Mouse (Mus musculus): ENCODE measurements around the gene Zfp869. TPM values are rescaled to one million over a fixed set of nuclear protein-coding genes. Genes with fewer than 3 reads are reported as not detected.
"Not testable (repeated sequence)": the region's sequence is repeated elsewhere in the genome, so short reads cannot be mapped to it uniquely, and the experiment has no call there.

Gene Zfp869
- total RNA-seq (2021) (10 to 100 TPM; 14.6 to 15.7 TPM), polyA plus RNA-seq (2012; rRNA removed) (3.0 and 6.1 TPM in 2 replicates)
- long read RNA-seq, partial matches to known transcripts = 0 of 20 reads
- long read RNA-seq, other reads (novel, unspliced or antisense) = 20 of 20 reads

GRCm38 (mm10) chr8:69710624-69711023 is at the start of gene Zfp869:
Zfp869 (minus strand) TSS chr8:69710724.
- not testable (repeated sequence) for H3K27ac ChIP-seq; H3K4me3 ChIP-seq; H3K9ac ChIP-seq (ENCODE audit: low read depth, low read length); H3K79me2 ChIP-seq (replicated peaks; ENCODE audit: control insufficient read depth, insufficient read depth, low read length); DNase-seq; H3K4me1 ChIP-seq (ENCODE audit: control insufficient read depth, insufficient read depth, low read length); H3K27me3 ChIP-seq (ENCODE audit: control insufficient read depth, insufficient read depth, low read length)
- 97% methylated on average over 10 of the region's 10 CpGs for WGBS
- intact Hi-C loops (cut with DNase I) = loop anchor here (10.0 kb wide), 1 partner anchor 64 kb away; the partner anchor contains the start of gene Gm20422
- peaks cover 32% of the 10 kb centered on the region for H3K36me3 ChIP-seq (ENCODE audit: control insufficient read depth, insufficient read depth, low read length)

- no peaks in the 10 kb centered on the region for H3K79me2 ChIP-seq (replicated peaks; ENCODE audit: control insufficient read depth, insufficient read depth, low read length)
- 98% methylated on average over 5 of the region's 5 CpGs for WGBS
- no peak overlapping the region for H3K27ac ChIP-seq
- H3K9ac ChIP-seq (ENCODE audit: low read depth, low read length) = no peak overlapping the region
- H3K36me3 ChIP-seq (ENCODE audit: control insufficient read depth, insufficient read depth, low read length) = no peaks in the 10 kb centered on the region
- H3K27me3 ChIP-seq (ENCODE audit: control insufficient read depth, insufficient read depth, low read length) = no peaks in the 10 kb centered on the region
- no peak for DNase-seq
- TF ChIP-seq CTCF (IDR thresholded peaks at IDR 0.05) (0 out of 2 replicates have a peak, but pooled peaks have one; percentile 10), POLR2A (IDR thresholded peaks at IDR 0.05; ENCODE audit: insufficient read depth, low read depth, low read length) (no peak)
- no peaks in the 10 kb centered on the region for H3K4me1 ChIP-seq (ENCODE audit: control insufficient read depth, insufficient read depth, low read length)
- no peak overlapping the region for H3K4me3 ChIP-seq
- intact Hi-C loops (cut with DNase I) = no loop called here
Observed at GRCm38 (mm10) chr8:69758316-69758715, 47.8 kb upstream of the Zfp869 start.

- Histone ChIP-seq H3K27ac (no peak overlapping the region), H3K36me3 (ENCODE audit: control insufficient read depth, insufficient read depth, low read length) (no peaks in the 10 kb centered on the region), H3K9ac (ENCODE audit: low read depth, low read length) (no peak overlapping the region), H3K79me2 (replicated peaks; ENCODE audit: control insufficient read depth, insufficient read depth, low read length) (no peaks in the 10 kb centered on the region), H3K4me1 (ENCODE audit: control insufficient read depth, insufficient read depth, low read length) (peaks cover 3% of the 10 kb centered on the region), H3K27me3 (ENCODE audit: control insufficient read depth, insufficient read depth, low read length) (no peaks in the 10 kb centered on the region), H3K4me3 (no peak overlapping the region)
- TF ChIP-seq EP300 (IDR thresholded peaks at IDR 0.05; ENCODE audit: insufficient read depth, low read depth, low read length) (no peak), CTCF (IDR thresholded peaks at IDR 0.05) (no peak), POLR2A (IDR thresholded peaks at IDR 0.05; ENCODE audit: insufficient read depth, low read depth, low read length) (no peak)
- no peak for DNase-seq
- intact Hi-C loops (cut with DNase I) = no loop called here
- WGBS = 82% methylated on average over 2 of the region's 2 CpGs
Observed at GRCm38 (mm10) chr8:69752437-69752836, 41.9 kb upstream of the Zfp869 start.

DNA sequence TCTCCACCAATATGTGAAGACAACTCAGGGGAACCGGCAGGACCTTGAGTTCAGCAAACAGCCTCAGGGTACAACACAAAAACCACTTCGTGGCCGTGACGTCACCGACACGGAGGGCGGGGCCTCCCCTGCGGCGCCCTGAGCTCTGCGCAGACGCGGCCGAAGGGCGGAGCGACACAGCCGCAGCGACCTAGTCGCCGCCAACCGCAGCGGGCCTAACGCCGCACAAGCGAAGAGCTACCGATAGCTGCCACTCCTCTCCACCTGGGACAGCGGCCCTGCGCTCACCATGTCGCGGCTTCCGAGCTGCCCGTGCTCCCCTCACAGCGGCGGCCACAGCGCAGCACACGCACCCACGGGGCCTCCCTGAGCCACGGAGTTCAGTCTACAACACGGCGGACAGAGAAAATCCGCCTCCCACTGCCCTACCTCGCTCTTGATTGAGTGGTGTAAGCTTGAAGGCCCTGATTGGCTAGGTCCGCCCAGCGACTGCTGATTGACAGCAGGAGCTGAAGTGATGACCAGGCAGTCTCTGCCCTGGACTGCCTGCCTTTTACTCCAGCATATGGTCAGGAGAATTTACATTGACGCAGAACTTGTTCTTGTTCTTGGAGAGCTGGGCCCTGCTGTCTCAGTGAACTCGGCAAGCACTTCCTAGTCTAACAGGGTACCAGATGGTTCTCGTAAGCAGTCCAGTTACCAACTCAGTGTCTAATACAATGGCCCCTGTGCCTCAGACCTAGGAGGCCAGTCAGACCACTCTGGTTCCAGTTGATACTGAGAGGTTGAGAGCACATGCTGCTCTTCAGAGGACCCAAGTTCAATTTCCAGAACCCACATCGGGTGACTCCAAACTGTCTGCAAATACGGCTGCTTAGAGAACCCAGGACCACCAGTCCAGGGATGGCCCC is 39.3 kb upstream of the Zfp869 start, which contains the start of gene Zfp963:
Zfp963 (minus strand) TSS at position 427 of the 911 bp plus-strand sequence.
- H3K27me3 ChIP-seq (ENCODE audit: control insufficient read depth, insufficient read depth, low read length) = no peaks in the 10 kb centered on the region
- peak within 1 kb of the TSS; percentile 99 for H3K27ac ChIP-seq
- peak; percentile 97 to 98 for DNase-seq
- H3K4me3 ChIP-seq = peak within 1 kb of the TSS; percentile 88
- TF ChIP-seq EP300 (IDR thresholded peaks at IDR 0.05; ENCODE audit: insufficient read depth, low read depth, low read length) = peak; percentile 63; the same call in 1 of the 2 replicates
- TF ChIP-seq CTCF (IDR thresholded peaks at IDR 0.05) = 0 out of 2 replicates have a peak, but pooled peaks have one; percentile 2
- TF ChIP-seq POLR2A (IDR thresholded peaks at IDR 0.05; ENCODE audit: insufficient read depth, low read depth, low read length) = peak; percentile 99
- H3K79me2 ChIP-seq (replicated peaks; ENCODE audit: control insufficient read depth, insufficient read depth, low read length) = no peaks in the 10 kb centered on the region
- no peaks in the 10 kb centered on the region for H3K36me3 ChIP-seq (ENCODE audit: control insufficient read depth, insufficient read depth, low read length)
- peaks cover 3% of the 10 kb centered on the region for H3K4me1 ChIP-seq (ENCODE audit: control insufficient read depth, insufficient read depth, low read length)
- intact Hi-C loops (cut with DNase I) = loop anchor here (1.0 to 5.0 kb wide), 3 partner anchors 23 to 43 kb away; partner anchors contain the start of genes Atp13a1 and Zfp866
- 3% methylated on average over 48 of the region's 48 CpGs for WGBS
- peak within 1 kb of the TSS; percentile 92 for H3K9ac ChIP-seq (ENCODE audit: low read depth, low read length)

DNA sequence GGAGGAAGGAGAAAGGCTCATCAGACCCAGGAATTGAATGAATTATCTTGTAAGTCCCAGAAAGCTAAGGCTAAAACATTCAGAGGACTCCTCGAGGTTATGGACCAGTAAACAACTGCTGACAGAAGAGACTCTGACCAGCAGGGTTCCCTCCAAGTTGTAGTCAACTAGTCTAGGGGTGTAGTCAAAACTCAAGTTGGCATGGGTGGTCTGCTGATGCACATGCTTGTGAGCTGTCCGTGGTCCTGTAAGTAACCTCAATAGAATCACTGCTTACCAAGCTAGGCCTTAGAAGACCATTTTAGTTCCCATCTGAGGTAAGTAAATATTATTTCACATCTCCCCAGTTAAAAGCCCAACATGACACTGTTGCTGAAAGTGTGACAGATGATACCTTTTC is 30.7 kb upstream of the Zfp869 start:
- intact Hi-C loops (cut with DNase I) = no loop called here
- Histone ChIP-seq H3K27ac (no peak overlapping the region), H3K4me3 (no peak overlapping the region), H3K4me1 (ENCODE audit: control insufficient read depth, insufficient read depth, low read length) (no peaks in the 10 kb centered on the region; the same call in 1 of the 2 replicates), H3K9ac (ENCODE audit: low read depth, low read length) (no peak overlapping the region), H3K36me3 (ENCODE audit: control insufficient read depth, insufficient read depth, low read length) (no peaks in the 10 kb centered on the region), H3K79me2 (replicated peaks; ENCODE audit: control insufficient read depth, insufficient read depth, low read length) (no peaks in the 10 kb centered on the region), H3K27me3 (ENCODE audit: control insufficient read depth, insufficient read depth, low read length) (no peaks in the 10 kb centered on the region)
- TF ChIP-seq EP300 (IDR thresholded peaks at IDR 0.05; ENCODE audit: insufficient read depth, low read depth, low read length) (no peak), POLR2A (IDR thresholded peaks at IDR 0.05; ENCODE audit: insufficient read depth, low read depth, low read length) (no peak), CTCF (IDR thresholded peaks at IDR 0.05) (no peak)
- 83% methylated on average over 2 of the region's 2 CpGs for WGBS
- DNase-seq = no peak

- Histone ChIP-seq H3K79me2 (replicated peaks; ENCODE audit: control insufficient read depth, insufficient read depth, low read length) (no peaks in the 10 kb centered on the region), H3K36me3 (ENCODE audit: control insufficient read depth, insufficient read depth, low read length) (no peaks in the 10 kb centered on the region), H3K9ac (ENCODE audit: low read depth, low read length) (no peak overlapping the region), H3K4me1 (ENCODE audit: control insufficient read depth, insufficient read depth, low read length) (no peaks in the 10 kb centered on the region; the same call in 1 of the 2 replicates), H3K27me3 (ENCODE audit: control insufficient read depth, insufficient read depth, low read length) (no peaks in the 10 kb centered on the region), H3K4me3 (no peak overlapping the region), H3K27ac (no peak overlapping the region)
- 83% methylated on average over 6 of the region's 6 CpGs for WGBS
- intact Hi-C loops (cut with DNase I) = no loop called here
- TF ChIP-seq CTCF (IDR thresholded peaks at IDR 0.05) = no peak
- TF ChIP-seq EP300 (IDR thresholded peaks at IDR 0.05; ENCODE audit: insufficient read depth, low read depth, low read length) = no peak
- no peak for TF ChIP-seq POLR2A (IDR thresholded peaks at IDR 0.05; ENCODE audit: insufficient read depth, low read depth, low read length)
- DNase-seq = no peak
Observed at GRCm38 (mm10) chr8:69740763-69741162, 30.2 kb upstream of the Zfp869 start.
